ENCODE assay signal across 8 mouse cellular contexts in the genomic region with DNA sequence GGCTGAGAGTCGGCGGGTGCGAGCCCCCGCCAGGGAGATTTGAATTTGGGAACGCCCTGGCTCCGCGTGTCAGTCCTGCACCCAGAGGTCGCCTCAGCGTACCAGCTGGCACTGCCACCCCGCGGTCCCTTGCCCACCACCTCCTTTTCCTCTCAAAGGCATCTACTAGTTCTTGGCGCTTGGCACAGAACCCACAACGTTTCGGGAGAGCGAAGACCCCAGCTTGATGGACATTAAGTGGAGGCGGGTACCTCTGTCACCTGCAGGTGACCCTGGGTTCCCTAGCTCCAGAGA. TPM values are rescaled to one million over a fixed set of nuclear protein-coding genes. Genes with fewer than 3 reads are reported as not detected.
DNase-seq lines count a peak whose midpoint lies in the region; ATAC-seq and TF ChIP-seq lines count a peak whose summit lies in the region.

No protein-coding gene starts in this region.

- H3K9ac ChIP-seq in heart, embryonic 13.5 days, result peak overlapping the region; percentile 91
- peak overlapping the region; percentile 86 for H3K9ac ChIP-seq in forebrain, embryonic 14.5 days (ENCODE audit: low read length)
- peak overlapping the region; percentile 35 for H3K9ac ChIP-seq in liver, embryonic 16.5 days (ENCODE audit: low read depth, low read length)

- H3K4me1 ChIP-seq in heart, embryonic 13.5 days, result peaks cover 26% of the 10 kb centered on the region
- H3K4me1 ChIP-seq in E14TG2a.4 (replicated peaks; ENCODE audit: low read depth, low read length), result peaks cover 33% of the 10 kb centered on the region
- peaks cover 28% of the 10 kb centered on the region for H3K4me1 ChIP-seq in forebrain, embryonic 14.5 days (ENCODE audit: control insufficient read depth, insufficient read depth, low read length)
- peaks cover 19% of the 10 kb centered on the region for H3K4me1 ChIP-seq in liver, embryonic 16.5 days (ENCODE audit: control insufficient read depth, low read depth, low read length)

- no peak for DNase-seq in heart, adult 11 months
- DNase-seq in forebrain, embryonic 14.5 days (ENCODE audit: low spot score), result no peak
- no peak for DNase-seq in embryo, embryonic 10 days (ENCODE audit: low spot score)
- no peak for DNase-seq in adrenal gland, postnatal 4 days (ENCODE audit: low spot score in 2 of 2)
- DNase-seq in left cerebral cortex, adult 11 months (ENCODE audit: low spot score), result no peak

- no peak for TF ChIP-seq CTCF in E14TG2a.4 (conservative IDR thresholded peaks at IDR 0.05; ENCODE audit: low read length)

- H3K27ac ChIP-seq in heart, embryonic 13.5 days (replicated peaks), result 0 out of 2 replicates have a peak overlapping the region, but pooled peaks have one; percentile 22
- H3K27ac ChIP-seq in forebrain, embryonic 14.5 days (ENCODE audit: low read depth, low read length), result peak overlapping the region; percentile 88
- H3K27ac ChIP-seq in liver, embryonic 16.5 days (ENCODE audit: low read length), result no peak overlapping the region

- no peaks in the 10 kb centered on the region for H3K36me3 ChIP-seq in heart, embryonic 13.5 days
- H3K36me3 ChIP-seq in E14TG2a.4 (ENCODE audit: insufficient read depth, low read length), result no peaks in the 10 kb centered on the region
- no peaks in the 10 kb centered on the region for H3K36me3 ChIP-seq in forebrain, embryonic 14.5 days (ENCODE audit: control insufficient read depth, insufficient read depth, low read length)
- no peaks in the 10 kb centered on the region for H3K36me3 ChIP-seq in liver, embryonic 16.5 days (ENCODE audit: control insufficient read depth, insufficient read depth)

- H3K4me3 ChIP-seq in heart, embryonic 13.5 days, result peak overlapping the region; percentile 68
- H3K4me3 ChIP-seq in E14TG2a.4 (replicated peaks; ENCODE audit: low read length), result peak overlapping the region; percentile 90
- H3K4me3 ChIP-seq in forebrain, embryonic 14.5 days (ENCODE audit: low read depth, low read length), result peak overlapping the region; percentile 67
- peak overlapping the region; percentile 72 for H3K4me3 ChIP-seq in liver, embryonic 16.5 days (ENCODE audit: low read depth, low read length)

- H3K4me2 ChIP-seq in heart, embryonic 13.5 days, result peak overlapping the region; percentile 100
- H3K4me2 ChIP-seq in forebrain, embryonic 14.5 days (ENCODE audit: low read length), result peak overlapping the region; percentile 89
- peak overlapping the region; percentile 94 for H3K4me2 ChIP-seq in liver, embryonic 16.5 days (ENCODE audit: low read depth, low read length)

- H3K27me3 ChIP-seq in heart, embryonic 13.5 days (replicated peaks), result no peaks in the 10 kb centered on the region
- H3K27me3 ChIP-seq in E14TG2a.4 (ENCODE audit: insufficient read depth, low read length), result peaks cover 87% of the 10 kb centered on the region
- 0 out of 2 replicates have a peak, but pooled peaks cover 9% of the 10 kb centered on the region for H3K27me3 ChIP-seq in forebrain, embryonic 14.5 days (replicated peaks; ENCODE audit: control insufficient read depth, insufficient read depth, low read length)
- H3K27me3 ChIP-seq in liver, embryonic 16.5 days (ENCODE audit: control insufficient read depth, insufficient read depth, low read depth, low read length), result peaks cover 27% of the 10 kb centered on the region

- 5% methylated on average over 15 of the region's 16 CpGs for WGBS in heart, embryonic 13.5 days
- WGBS in forebrain, embryonic 14.5 days, result 1% methylated on average over 12 of the region's 16 CpGs
- 4% methylated on average over 15 of the region's 16 CpGs for WGBS in liver, embryonic 16.5 days (ENCODE audit: insufficient replicate concordance)

- no peak for ATAC-seq in heart, embryonic 13.5 days (ENCODE audit: extremely low read depth, insufficient number of reproducible peaks, low FRiP score, low TSS enrichment)
- no peak for ATAC-seq in forebrain, embryonic 14.5 days
- ATAC-seq in liver, embryonic 16.5 days (ENCODE audit: low read depth), result no peak

- H3K9me3 ChIP-seq in heart, embryonic 13.5 days, result no peaks in the 10 kb centered on the region
- H3K9me3 ChIP-seq in E14TG2a.4 (ENCODE audit: low read length), result no peaks in the 10 kb centered on the region
- no peaks in the 10 kb centered on the region for H3K9me3 ChIP-seq in forebrain, embryonic 14.5 days (replicated peaks; ENCODE audit: control insufficient read depth, low read length)
- H3K9me3 ChIP-seq in liver, embryonic 16.5 days (replicated peaks; ENCODE audit: control insufficient read depth, low read length), result no peaks in the 10 kb centered on the region

RNA-seq across cellular contexts. Expression of gene Nin, which starts 1.5 kb away (rescaled TPM):
- 6.0 and 7.1 TPM in 2 replicates for polyA plus RNA-seq in heart, embryonic 13.5 days (2015; fragmentation: Nextera tagmentation; extraction: Ambion mirVana)
- 14.8 and 26.9 TPM in 2 replicates for polyA plus RNA-seq in forebrain, embryonic 14.5 days (2014; fragmentation: Nextera tagmentation; extraction: Ambion mirVana)
- polyA plus RNA-seq in liver, embryonic 16.5 days (2015; fragmentation: Nextera tagmentation; extraction: Ambion mirVana), result 3.1 TPM in 2 replicates
- total RNA-seq in adrenal gland, postnatal 4 days (2021), result 10 to 100 TPM; 44.6 to 45.0 TPM

RNA-seq across cellular contexts. Expression of gene Abhd12b, which starts 41.9 kb away (rescaled TPM):
- polyA plus RNA-seq in heart, embryonic 13.5 days (2015; fragmentation: Nextera tagmentation; extraction: Ambion mirVana), result not detected in 2 replicates
- polyA plus RNA-seq in forebrain, embryonic 14.5 days (2014; fragmentation: Nextera tagmentation; extraction: Ambion mirVana), result not detected in 2 replicates
- polyA plus RNA-seq in liver, embryonic 16.5 days (2015; fragmentation: Nextera tagmentation; extraction: Ambion mirVana), result not detected in 2 replicates
- not detected for total RNA-seq in adrenal gland, postnatal 4 days (2021)

Comparison
In these comparisons a context has a peak if more than half of its experiments do, and no peak if none do; other contexts are left out.
1. H3K9ac ChIP-seq: peak in every context shown above with its lines; median percentile 91 in heart, embryonic 13.5 days; 86 in forebrain, embryonic 14.5 days; 35 in liver, embryonic 16.5 days.